Mouse (Mus musculus): ENCODE data around the gene Enox1. TPM values are rescaled to one million over a fixed set of nuclear protein-coding genes. Genes with fewer than 3 reads are reported as not detected.

Enox1 gene
- total RNA-seq, 1 experiment: 25.3 TPM

- Histone ChIP-seq H3K4me3 (ENCODE audit: insufficient read depth in 1 of 2, low read depth in 1 of 2, low read length in 2 of 2, poor library complexity in 1 of 2, severe bottlenecking in 1 of 2) (no peak overlapping the region), H3K4me1 (ENCODE audit: control insufficient read depth in 2 of 2, insufficient read depth in 2 of 2, low read length in 2 of 2, poor library complexity in 1 of 2) (peaks cover 0 to 8% of the 10 kb centered on the region in 2 experiments; a peak in 1 of 4 replicates), H3K36me3 (ENCODE audit: control insufficient read depth, insufficient read depth, low read length, poor library complexity, severe bottlenecking) (no peaks in the 10 kb centered on the region), H3K9me3 (ENCODE audit: control insufficient read depth, insufficient read depth, low read depth, low read length) (0 out of 2 replicates have a peak, but pooled peaks cover 1% of the 10 kb centered on the region), H3K9ac (ENCODE audit: insufficient read depth, low read depth, low read length, poor library complexity, severe bottlenecking) (no peak overlapping the region), H3K27ac (ENCODE audit: insufficient read depth, low read depth, low read length, poor library complexity, severe bottlenecking) (no peak overlapping the region)
- TF ChIP-seq HCFC1 (IDR thresholded peaks at IDR 0.05; ENCODE audit: borderline replicate concordance, insufficient read depth, low read length) (no peak), ZNF384 (IDR thresholded peaks at IDR 0.05; ENCODE audit: low read depth, low read length) (no peak), CHD2 (IDR thresholded peaks at IDR 0.05; ENCODE audit: low read depth, low read length) (no peak), MAFK (IDR thresholded peaks at IDR 0.05; ENCODE audit: insufficient read depth, low read depth, low read length) (no peak), ZC3H11A (IDR thresholded peaks at IDR 0.05; ENCODE audit: borderline replicate concordance, low read depth, low read length) (no peak)
- DNase-seq (ENCODE audit: low read depth, low spot score): no peak
- in situ Hi-C loops (cut with MboI; ENCODE audit: low sequenced_read_pairs in 2 of 2, unreplicated experiment in 2 of 2): no loop called here
These were observed 351.5 kb downstream of the Enox1 start for GRCm38 (mm10) chr14:77508036-77508435.

GRCm38 (mm10) chr14:77509042-77509441 lies 352.5 kb downstream of the Enox1 start:
- no peak overlapping the region for H3K9ac ChIP-seq (ENCODE audit: insufficient read depth, low read depth, low read length, poor library complexity, severe bottlenecking)
- H3K4me3 ChIP-seq (ENCODE audit: insufficient read depth in 1 of 2, low read depth in 1 of 2, low read length in 2 of 2, poor library complexity in 1 of 2, severe bottlenecking in 1 of 2): no peak overlapping the region
- in situ Hi-C loops (cut with MboI; ENCODE audit: low sequenced_read_pairs in 2 of 2, unreplicated experiment in 2 of 2): no loop called here
- no peak for TF ChIP-seq HCFC1 (IDR thresholded peaks at IDR 0.05; ENCODE audit: borderline replicate concordance, insufficient read depth, low read length)
- no peak for TF ChIP-seq ZC3H11A (IDR thresholded peaks at IDR 0.05; ENCODE audit: borderline replicate concordance, low read depth, low read length)
- no peak for TF ChIP-seq ZNF384 (IDR thresholded peaks at IDR 0.05; ENCODE audit: low read depth, low read length)
- TF ChIP-seq MAFK (IDR thresholded peaks at IDR 0.05; ENCODE audit: insufficient read depth, low read depth, low read length): 0 out of 2 replicates have a peak, but pooled peaks have one; percentile 60
- TF ChIP-seq CHD2 (IDR thresholded peaks at IDR 0.05; ENCODE audit: low read depth, low read length): no peak
- H3K27ac ChIP-seq (ENCODE audit: insufficient read depth, low read depth, low read length, poor library complexity, severe bottlenecking): no peak overlapping the region
- no peaks in the 10 kb centered on the region for H3K36me3 ChIP-seq (ENCODE audit: control insufficient read depth, insufficient read depth, low read length, poor library complexity, severe bottlenecking)
- DNase-seq (ENCODE audit: low read depth, low spot score): no peak
- peaks cover 0 to 8% of the 10 kb centered on the region in 2 experiments; a peak in 1 of 4 replicates for H3K4me1 ChIP-seq (ENCODE audit: control insufficient read depth in 2 of 2, insufficient read depth in 2 of 2, low read length in 2 of 2, poor library complexity in 1 of 2)
- 0 out of 2 replicates have a peak, but pooled peaks cover 1% of the 10 kb centered on the region for H3K9me3 ChIP-seq (ENCODE audit: control insufficient read depth, insufficient read depth, low read depth, low read length)

GRCm38 (mm10) chr14:77509924-77510323 lies 353.4 kb downstream of the Enox1 start:
- DNase-seq (ENCODE audit: low read depth, low spot score): no peak
- Histone ChIP-seq H3K4me3 (ENCODE audit: insufficient read depth in 1 of 2, low read depth in 1 of 2, low read length in 2 of 2, poor library complexity in 1 of 2, severe bottlenecking in 1 of 2) (no peak overlapping the region), H3K36me3 (ENCODE audit: control insufficient read depth, insufficient read depth, low read length, poor library complexity, severe bottlenecking) (no peaks in the 10 kb centered on the region), H3K4me1 (ENCODE audit: control insufficient read depth in 2 of 2, insufficient read depth in 2 of 2, low read length in 2 of 2, poor library complexity in 1 of 2) (peaks cover 0 to 8% of the 10 kb centered on the region in 2 experiments; a peak in 1 of 4 replicates), H3K9me3 (ENCODE audit: control insufficient read depth, insufficient read depth, low read depth, low read length) (no peaks in the 10 kb centered on the region), H3K9ac (ENCODE audit: insufficient read depth, low read depth, low read length, poor library complexity, severe bottlenecking) (no peak overlapping the region; the same call in 1 of the 2 replicates), H3K27ac (ENCODE audit: insufficient read depth, low read depth, low read length, poor library complexity, severe bottlenecking) (no peak overlapping the region)
- no peak for TF ChIP-seq MAFK (IDR thresholded peaks at IDR 0.05; ENCODE audit: insufficient read depth, low read depth, low read length)
- no peak for TF ChIP-seq CHD2 (IDR thresholded peaks at IDR 0.05; ENCODE audit: low read depth, low read length)
- no peak for TF ChIP-seq HCFC1 (IDR thresholded peaks at IDR 0.05; ENCODE audit: borderline replicate concordance, insufficient read depth, low read length)
- TF ChIP-seq ZNF384 (IDR thresholded peaks at IDR 0.05; ENCODE audit: low read depth, low read length): no peak
- TF ChIP-seq ZC3H11A (IDR thresholded peaks at IDR 0.05; ENCODE audit: borderline replicate concordance, low read depth, low read length): no peak
- in situ Hi-C loops (cut with MboI; ENCODE audit: low sequenced_read_pairs in 2 of 2, unreplicated experiment in 2 of 2): no loop called here

GRCm38 (mm10) chr14:77511137-77511870 lies 354.7 kb downstream of the Enox1 start:
- Histone ChIP-seq H3K9ac (ENCODE audit: insufficient read depth, low read depth, low read length, poor library complexity, severe bottlenecking) (no peak overlapping the region), H3K4me3 (ENCODE audit: insufficient read depth in 1 of 2, low read depth in 1 of 2, low read length in 2 of 2, poor library complexity in 1 of 2, severe bottlenecking in 1 of 2) (no peak overlapping the region), H3K36me3 (ENCODE audit: control insufficient read depth, insufficient read depth, low read length, poor library complexity, severe bottlenecking) (no peaks in the 10 kb centered on the region), H3K9me3 (ENCODE audit: control insufficient read depth, insufficient read depth, low read depth, low read length) (no peaks in the 10 kb centered on the region), H3K4me1 (ENCODE audit: control insufficient read depth in 2 of 2, insufficient read depth in 2 of 2, low read length in 2 of 2, poor library complexity in 1 of 2) (peaks cover 0 to 8% of the 10 kb centered on the region in 2 experiments; a peak in 2 of 4 replicates), H3K27ac (ENCODE audit: insufficient read depth, low read depth, low read length, poor library complexity, severe bottlenecking) (no peak overlapping the region)
- in situ Hi-C loops (cut with MboI; ENCODE audit: low sequenced_read_pairs in 2 of 2, unreplicated experiment in 2 of 2): no loop called here
- DNase-seq (ENCODE audit: low read depth, low spot score): no peak
- TF ChIP-seq ZC3H11A (IDR thresholded peaks at IDR 0.05; ENCODE audit: borderline replicate concordance, low read depth, low read length) (no peak), ZNF384 (IDR thresholded peaks at IDR 0.05; ENCODE audit: low read depth, low read length) (no peak), CHD2 (IDR thresholded peaks at IDR 0.05; ENCODE audit: low read depth, low read length) (no peak), HCFC1 (IDR thresholded peaks at IDR 0.05; ENCODE audit: borderline replicate concordance, insufficient read depth, low read length) (no peak), MAFK (IDR thresholded peaks at IDR 0.05; ENCODE audit: insufficient read depth, low read depth, low read length) (no peak)
